Mouse (Mus musculus) liver, adult 2 months (tissue): ENCODE measurements around the gene Snx32. TPM values are rescaled to one million over a fixed set of nuclear protein-coding genes. Genes with fewer than 3 reads are reported as not detected.
"Not testable (repeated sequence)": the region's sequence is repeated elsewhere in the genome, so short reads cannot be mapped to it uniquely, and the experiment has no call there.

ENCODE experiments used
- DNase-seq: peaks from one replicate; pipeline ENCODE4 v3.0.0-alpha.2; 2011; ENCODE audit warnings: low read depth, low spot score; ENCODE audit errors: extremely low read depth
- H3K27ac ChIP-seq: fragments of 200-500 bp; replicated peaks from 2 replicates; pipeline ENCODE4 v1.5.1; 2012; ENCODE audit warnings: low read depth, mild to moderate bottlenecking, control low read depth, inconsistent platforms, low read length; ENCODE audit not compliant: insufficient read depth
- H3K27me3 ChIP-seq: fragments of 200-500 bp; 2 replicates; pipeline ENCODE4 v1.6.1; 2012; ENCODE audit warnings: mild to moderate bottlenecking, moderate library complexity, low read length, inconsistent platforms; ENCODE audit not compliant: control insufficient read depth, insufficient read depth
- H3K36me3 ChIP-seq: fragments of 200-500 bp; 2 replicates; pipeline ENCODE4 v1.6.1; 2012; ENCODE audit warnings: low read length, inconsistent platforms; ENCODE audit not compliant: control insufficient read depth, insufficient read depth
- H3K4me1 ChIP-seq: fragments of 200-500 bp; 2 replicates; pipeline ENCODE4 v1.6.1; 2011; ENCODE audit warnings: low read length; ENCODE audit not compliant: control insufficient read depth, insufficient read depth
- H3K4me3 ChIP-seq: fragments of 200-500 bp; 2 replicates; pipeline ENCODE4 v1.5.1; 2011; ENCODE audit warnings: low read depth, mild to moderate bottlenecking, control low read depth, low read length, moderate library complexity; ENCODE audit not compliant: insufficient read depth
- H3K79me2 ChIP-seq: fragments of 200-500 bp; 2 replicates; pipeline ENCODE4 v1.6.1; 2012; ENCODE audit warnings: inconsistent platforms, mild to moderate bottlenecking, low read length, moderate library complexity; ENCODE audit not compliant: control insufficient read depth, insufficient read depth
- H3K9ac ChIP-seq: fragments of 200-500 bp; 2 replicates; pipeline ENCODE4 v1.6.1; 2012; ENCODE audit warnings: low read depth, mild to moderate bottlenecking, control low read depth, inconsistent platforms, low read length
- CTCF ChIP-seq: fragments of 200-500 bp; IDR thresholded peaks from 2 replicates; pipeline ENCODE4 v1.5.1; 2011; ENCODE audit warnings: low read depth, low read length, control low read depth
- POLR2A ChIP-seq: fragments of 200-500 bp; IDR thresholded peaks from 2 replicates; pipeline ENCODE4 v1.6.1; 2011; ENCODE audit warnings: low read length, control low read depth; ENCODE audit not compliant: insufficient read depth; ENCODE audit errors: extremely low read depth
- WGBS: fragments of 180-500 bp; shearing (Covaris S2); methylation state at CpG from one replicate; pipeline ENCODE4 v1.1.7; 2018; 5-methylcytosine and 5-hydroxymethylcytosine counted together
- polyA plus RNA-seq: library from polyadenylated mRNA; depleted of rRNA; stranded (reverse); fragments of >200 nt; gene quantifications from 2 replicates; pipeline ENCODE4 v1.2.3, GENCODE M21; 2012
- total RNA-seq: library from RNA; depleted of rRNA; stranded (reverse); fragments of >200 nt; gene quantifications from 2 replicates; pipeline ENCODE4 v1.2.3, GENCODE M21; 2014

Gene Snx32
- total and polyA plus RNA-seq, 2 experiments: 1.8 to 4.1 TPM

- Histone ChIP-seq H3K4me3 (no peak overlapping the region), H3K9ac (no peak overlapping the region), H3K36me3 (no peaks in the 10 kb centered on the region), H3K4me1 (no peaks in the 10 kb centered on the region), H3K79me2 (no peaks in the 10 kb centered on the region), H3K27me3 (no peaks in the 10 kb centered on the region), H3K27ac (no peak overlapping the region)
- no peak for DNase-seq
- TF ChIP-seq CTCF: no peak
- no peak for TF ChIP-seq POLR2A
- 85% methylated on average over 2 of the region's 2 CpGs for WGBS
Measured at GRCm38 (mm10) chr19:5500330-5500875, 9.9 kb downstream of the Snx32 start.

- H3K4me1 ChIP-seq: no peaks in the 10 kb centered on the region
- H3K27ac ChIP-seq: no peak overlapping the region
- WGBS: 93% methylated on average over 16 of the region's 16 CpGs
- H3K36me3 ChIP-seq: peaks cover 10% of the 10 kb centered on the region; the same call in 1 of the 2 replicates
- TF ChIP-seq POLR2A (no peak), CTCF (no peak)
- H3K79me2 ChIP-seq: no peaks in the 10 kb centered on the region
- no peak for DNase-seq
- H3K9ac ChIP-seq: no peak overlapping the region
- H3K4me3 ChIP-seq: no peak overlapping the region
- H3K27me3 ChIP-seq: no peaks in the 10 kb centered on the region
Measured at GRCm38 (mm10) chr19:5496052-5496370, 14.3 kb downstream of the Snx32 start.

GRCm38 (mm10) chr19:5495353-5496051, 14.8 kb downstream of the Snx32 start:
- peaks cover 10% of the 10 kb centered on the region; the same call in 1 of the 2 replicates for H3K36me3 ChIP-seq

GRCm38 (mm10) chr19:5494314-5494713, 16.0 kb downstream of the Snx32 start:
- H3K9ac ChIP-seq: no peak overlapping the region
- H3K4me1 ChIP-seq: no peaks in the 10 kb centered on the region
- H3K79me2 ChIP-seq: peaks cover 4% of the 10 kb centered on the region; the same call in 1 of the 2 replicates
- H3K27me3 ChIP-seq: no peaks in the 10 kb centered on the region
- WGBS: 69% methylated on average over 3 of the region's 3 CpGs
- no peak overlapping the region for H3K4me3 ChIP-seq
- H3K36me3 ChIP-seq: peaks cover 10% of the 10 kb centered on the region; the same call in 1 of the 2 replicates
- TF ChIP-seq CTCF (no peak), POLR2A (no peak)
- DNase-seq: no peak
- no peak overlapping the region for H3K27ac ChIP-seq

More at GRCm38 (mm10) chr19:5495353-5496051, 14.8 kb downstream of the Snx32 start:
- no peak overlapping the region for H3K9ac ChIP-seq
- no peak overlapping the region for H3K27ac ChIP-seq
- H3K4me1 ChIP-seq: no peaks in the 10 kb centered on the region
- no peak for DNase-seq
- 86% methylated on average over 12 of the region's 12 CpGs for WGBS
- H3K4me3 ChIP-seq: no peak overlapping the region
- H3K27me3 ChIP-seq: no peaks in the 10 kb centered on the region
- no peak for TF ChIP-seq POLR2A
- no peak for TF ChIP-seq CTCF
- H3K79me2 ChIP-seq: peaks cover 4% of the 10 kb centered on the region; the same call in 1 of the 2 replicates

- not testable (repeated sequence) for H3K4me3 ChIP-seq, H3K4me1 ChIP-seq, DNase-seq, H3K79me2 ChIP-seq, H3K27me3 ChIP-seq, H3K9ac ChIP-seq, H3K27ac ChIP-seq
- peaks cover 10% of the 10 kb centered on the region; the same call in 1 of the 2 replicates for H3K36me3 ChIP-seq
- WGBS: 62% methylated on average over 9 of the region's 9 CpGs
Measured at GRCm38 (mm10) chr19:5493301-5493721, 17.0 kb downstream of the Snx32 start.

GRCm38 (mm10) chr19:5492641-5493040, 17.7 kb downstream of the Snx32 start:
- TF ChIP-seq CTCF (no peak), POLR2A (no peak)
- H3K4me3 ChIP-seq: no peak overlapping the region
- no peak overlapping the region for H3K9ac ChIP-seq

More at GRCm38 (mm10) chr19:5492641-5493040, 17.7 kb downstream of the Snx32 start:
- Histone ChIP-seq H3K27me3 (no peaks in the 10 kb centered on the region), H3K27ac (no peak overlapping the region), H3K4me1 (peaks cover 3% of the 10 kb centered on the region; the same call in 1 of the 2 replicates), H3K36me3 (peaks cover 10% of the 10 kb centered on the region; the same call in 1 of the 2 replicates), H3K79me2 (peaks cover 4% of the 10 kb centered on the region; the same call in 1 of the 2 replicates)
- DNase-seq: no peak
- 92% methylated on average over 4 of the region's 4 CpGs for WGBS
